Mouse (Mus musculus) embryonic facial prominence, embryonic 11.5 days (tissue): ENCODE measurements around the gene Gm16223. TPM values are rescaled to one million over a fixed set of nuclear protein-coding genes. Genes with fewer than 3 reads are reported as not detected.

Experiments used
- ATAC-seq: fragments of 200-750 bp; cut with Nextera tagmentation; replicated peaks from 2 replicates; pipeline ENCODE4 v1.8.0; 2017; ENCODE audit warnings: low read depth; ENCODE audit not compliant: insufficient number of reproducible peaks, low FRiP score, low TSS enrichment
- DNase-seq: peaks from one replicate; pipeline ENCODE4 v3.0.0-alpha.2; 2015; ENCODE audit warnings: low spot score
- H3K27ac ChIP-seq: fragments of 300-500 bp; sonication (generic); replicated peaks from 2 replicates; pipeline ENCODE4 v1.5.1; 2014; ENCODE audit warnings: mild to moderate bottlenecking, low read depth, low read length, control low read depth
- H3K27me3 ChIP-seq: fragments of 300-500 bp; sonication (generic); 2 replicates; pipeline ENCODE4 v1.6.1; 2014; ENCODE audit warnings: mild to moderate bottlenecking, low read length, moderate library complexity, mixed read lengths; ENCODE audit not compliant: control insufficient read depth, insufficient read depth
- H3K36me3 ChIP-seq: fragments of 300-500 bp; sonication (generic); replicated peaks from 2 replicates; pipeline ENCODE4 v1.6.1; 2014; ENCODE audit warnings: low read depth, mild to moderate bottlenecking, low read length, moderate library complexity, mixed read lengths; ENCODE audit not compliant: control insufficient read depth, insufficient read depth
- H3K4me1 ChIP-seq: fragments of 300-500 bp; sonication (generic); 2 replicates; pipeline ENCODE4 v1.6.1; 2014; ENCODE audit warnings: low read length, mixed read lengths; ENCODE audit not compliant: control insufficient read depth, insufficient read depth
- H3K4me2 ChIP-seq: fragments of 300-500 bp; sonication (generic); 2 replicates; pipeline ENCODE4 v1.6.1; 2014; ENCODE audit warnings: low read depth, mild to moderate bottlenecking, control low read depth, low read length, moderate library complexity
- H3K4me3 ChIP-seq: fragments of 300-500 bp; sonication (generic); 2 replicates; pipeline ENCODE4 v1.5.1; 2014; ENCODE audit warnings: low read depth, low read length, control low read depth
- H3K9ac ChIP-seq: fragments of 300-500 bp; sonication (generic); replicated peaks from 2 replicates; pipeline ENCODE4 v1.6.1; 2014; ENCODE audit warnings: mild to moderate bottlenecking, control low read depth, low read length
- H3K9me3 ChIP-seq: fragments of 300-500 bp; sonication (generic); replicated peaks from 2 replicates; pipeline ENCODE4 v1.6.1; 2016; ENCODE audit warnings: mild to moderate bottlenecking, low read length, inconsistent platforms, mixed read lengths; ENCODE audit not compliant: control insufficient read depth
- WGBS: fragments of 180-500 bp; shearing (Covaris S2); extraction: QIAGEN DNeasy Blood & Tissue Kit; methylation state at CpG from one replicate; pipeline ENCODE4 v1.1.7; 2014; 5-methylcytosine and 5-hydroxymethylcytosine counted together
- polyA plus RNA-seq: library from polyadenylated mRNA; unstranded; fragments of >200 nt; fragmentation: Nextera tagmentation; extraction: Ambion mirVana; gene quantifications from 2 replicates; pipeline ENCODE4 v1.2.1, GENCODE M21; 2014

The Gm16223 gene
- polyA plus RNA-seq, 1 experiment from 2014 or later = not detected

GRCm38 (mm10) chr5:42239291-42239690, 171.5 kb downstream of the Gm16223 start:
- H3K4me3 ChIP-seq = no peak overlapping the region
- no peak for ATAC-seq
- no peaks in the 10 kb centered on the region for H3K4me1 ChIP-seq
- 79% methylated on average over 5 of the region's 5 CpGs for WGBS
- no peak overlapping the region for H3K9ac ChIP-seq
- H3K4me2 ChIP-seq = no peak overlapping the region
- H3K36me3 ChIP-seq = no peaks in the 10 kb centered on the region
- no peak for DNase-seq
- H3K27me3 ChIP-seq = no peaks in the 10 kb centered on the region
- H3K27ac ChIP-seq = no peak overlapping the region
- H3K9me3 ChIP-seq = no peaks in the 10 kb centered on the region

- ATAC-seq (no peak), DNase-seq (no peak)
- Histone ChIP-seq H3K36me3 (no peaks in the 10 kb centered on the region), H3K4me1 (no peaks in the 10 kb centered on the region), H3K4me2 (no peak overlapping the region), H3K9ac (no peak overlapping the region), H3K9me3 (no peaks in the 10 kb centered on the region), H3K4me3 (no peak overlapping the region), H3K27me3 (no peaks in the 10 kb centered on the region), H3K27ac (no peak overlapping the region)
These were observed 172.0 kb downstream of the Gm16223 start for GRCm38 (mm10) chr5:42239806-42240205.

GRCm38 (mm10) chr5:42250376-42250775, 182.6 kb downstream of the Gm16223 start:
- no peaks in the 10 kb centered on the region for H3K9me3 ChIP-seq
- no peak overlapping the region for H3K27ac ChIP-seq
- H3K27me3 ChIP-seq = no peaks in the 10 kb centered on the region
- no peak overlapping the region for H3K4me3 ChIP-seq
- 83% methylated on average over 3 of the region's 3 CpGs for WGBS
- H3K4me2 ChIP-seq = no peak overlapping the region
- no peak overlapping the region for H3K9ac ChIP-seq
- H3K36me3 ChIP-seq = no peaks in the 10 kb centered on the region
- no peak for DNase-seq
- no peak for ATAC-seq
- H3K4me1 ChIP-seq = no peaks in the 10 kb centered on the region

Other genes starting within 250 kb of the Gm16223 start
- gene Bod1l, start 223.6 kb upstream of the Gm16223 start, polyA plus RNA-seq = 23.0 and 25.2 TPM in 2 replicates